Mouse (Mus musculus) C2C12 (cell line): ENCODE data around the gene Lyrm2. TPM values are rescaled to one million over a fixed set of nuclear protein-coding genes. Genes with fewer than 3 reads are reported as not detected.

Experiments
- H3K27me3 ChIP-seq: one replicate; pipeline ENCODE4 v1.6.1; 2011; ENCODE audit not compliant: control insufficient read depth, insufficient read depth, insufficient read length
- H3K36me3 ChIP-seq: one replicate; pipeline ENCODE4 v1.6.1; 2011; ENCODE audit not compliant: control insufficient read depth, insufficient read depth
- H3K4me3 ChIP-seq: one replicate; pipeline ENCODE4 v1.5.1; 2011; ENCODE audit warnings: mild to moderate bottlenecking, control low read depth; ENCODE audit not compliant: poor library complexity, insufficient read depth, severe bottlenecking
- H3K79me2 ChIP-seq: one replicate; pipeline ENCODE4 v1.6.1; 2011; ENCODE audit not compliant: control insufficient read depth, insufficient read depth
- H3K79me3 ChIP-seq: one replicate; pipeline ENCODE4 v1.6.1; 2011; ENCODE audit warnings: low read depth, control low read depth
- H3ac ChIP-seq: one replicate; pipeline ENCODE3; 2011; ENCODE audit warnings: low read depth; ENCODE audit not compliant: control insufficient read depth, insufficient read length
- CEBPB ChIP-seq: IDR thresholded peaks from one replicate; pipeline ENCODE4 v1.6.1; 2011; ENCODE audit warnings: low read depth, mild to moderate bottlenecking, control low read depth, moderate library complexity
- CTCF ChIP-seq: IDR thresholded peaks from one replicate; pipeline ENCODE4 v1.5.1; 2011; ENCODE audit not compliant: control insufficient read depth, insufficient read depth, insufficient read length
- FOSL1 ChIP-seq: IDR thresholded peaks from one replicate; pipeline ENCODE4 v1.8.0; 2011; ENCODE audit warnings: mild to moderate bottlenecking, low read length; ENCODE audit not compliant: poor library complexity, insufficient read depth, severe bottlenecking
- MAX ChIP-seq: IDR thresholded peaks from one replicate; pipeline ENCODE4 v1.6.1; 2011; ENCODE audit warnings: mild to moderate bottlenecking, control low read depth
- MYOD1 ChIP-seq: IDR thresholded peaks from one replicate; pipeline ENCODE4 v1.6.1; 2011; ENCODE audit warnings: low read depth; ENCODE audit not compliant: control insufficient read depth, insufficient read length
- MYOG ChIP-seq: IDR thresholded peaks from one replicate; pipeline ENCODE4 v1.6.1; 2011; ENCODE audit not compliant: control insufficient read depth, insufficient read length; ENCODE audit errors: extremely low read depth
- USF1 ChIP-seq: IDR thresholded peaks from one replicate; pipeline ENCODE4 v1.6.1; 2011; ENCODE audit warnings: low read depth, mild to moderate bottlenecking, control low read depth, moderate library complexity
- long read RNA-seq, 2 experiments: library from polyadenylated mRNA; unstranded; transcript quantifications; one replicate each; pipeline ENCODE4 v2.0.0; 2019 to 2020
- polyA plus RNA-seq: library from polyadenylated mRNA; unstranded; fragments of >200 nt; fragmentation: generic; extraction: Trizol; gene quantifications from one replicate; pipeline ENCODE4 v1.2.1, GENCODE M21; 2012; ENCODE audit warnings: missing spikeins

Lyrm2 gene
- 27.0 TPM for polyA plus RNA-seq
- long read RNA-seq, experiment 1, transcript Lyrm2-201 (3 exons, 465 nt), result major isoform, 22 of 25 reads
- long read RNA-seq, experiment 1, partial matches to known transcripts, result 0 of 25 reads
- long read RNA-seq, experiment 1, other reads (novel, unspliced or antisense), result 2 of 25 reads
- long read RNA-seq, experiment 2, partial matches to known transcripts, result 0 of 3 reads
- long read RNA-seq, experiment 2, other reads (novel, unspliced or antisense), result 0 of 3 reads

- peak within 1 kb of the TSS; percentile 44 for H3K4me3 ChIP-seq
- H3K79me2 ChIP-seq, result no peaks in the 10 kb centered on the region
- no peaks in the 10 kb centered on the region for H3K36me3 ChIP-seq
- peaks cover 2% of the 10 kb centered on the region for H3K79me3 ChIP-seq
- H3ac ChIP-seq, result peak within 1 kb of the TSS; percentile 82
- H3K27me3 ChIP-seq, result no peaks in the 10 kb centered on the region
- TF ChIP-seq CEBPB (no peak), MAX (no peak), MYOD1 (no peak), FOSL1 (no peak), USF1 (no peak), CTCF (no peak), MYOG (no peak)
Observed at GRCm38 (mm10) chr4:32799966-32800576, at the start of gene Lyrm2. Gene Lyrm2 (plus strand): TSS chr4:32800253.

GRCm38 (mm10) chr4:32750711-32751110 lies 49.3 kb upstream of the Lyrm2 start:
- Histone ChIP-seq H3K79me2 (no peaks in the 10 kb centered on the region), H3K79me3 (no peaks in the 10 kb centered on the region), H3K4me3 (no peak overlapping the region), H3ac (no peak overlapping the region), H3K27me3 (no peaks in the 10 kb centered on the region), H3K36me3 (peaks cover 92% of the 10 kb centered on the region)
- no peak for TF ChIP-seq USF1
- TF ChIP-seq MAX, result no peak
- TF ChIP-seq FOSL1, result no peak
- TF ChIP-seq MYOG, result no peak
- no peak for TF ChIP-seq CEBPB
- no peak for TF ChIP-seq CTCF
- TF ChIP-seq MYOD1, result no peak

GRCm38 (mm10) chr4:32757430-32757829 lies 42.6 kb upstream of the Lyrm2 start:
- Histone ChIP-seq H3K79me2 (no peaks in the 10 kb centered on the region), H3K27me3 (no peaks in the 10 kb centered on the region), H3K36me3 (peaks cover 91% of the 10 kb centered on the region), H3K79me3 (no peaks in the 10 kb centered on the region), H3K4me3 (no peak overlapping the region), H3ac (no peak overlapping the region)
- TF ChIP-seq MYOD1 (no peak), CEBPB (no peak)

- Histone ChIP-seq H3K27me3 (no peaks in the 10 kb centered on the region), H3K79me2 (no peaks in the 10 kb centered on the region), H3K79me3 (no peaks in the 10 kb centered on the region), H3K4me3 (no peak overlapping the region), H3K36me3 (peaks cover 82% of the 10 kb centered on the region), H3ac (no peak overlapping the region)
- TF ChIP-seq FOSL1 (no peak), CTCF (no peak), MYOG (no peak), CEBPB (no peak), USF1 (no peak), MAX (no peak), MYOD1 (no peak)
Observed at GRCm38 (mm10) chr4:32767471-32767870, 32.6 kb upstream of the Lyrm2 start.

GRCm38 (mm10) chr4:32768046-32768445 lies 32.0 kb upstream of the Lyrm2 start:
- TF ChIP-seq CEBPB, result no peak
- no peak for TF ChIP-seq FOSL1
- TF ChIP-seq MYOD1, result no peak
- TF ChIP-seq MAX, result no peak
- no peak for TF ChIP-seq MYOG
- no peak for TF ChIP-seq USF1
- TF ChIP-seq CTCF, result no peak
- no peak overlapping the region for H3K4me3 ChIP-seq
- peaks cover 82% of the 10 kb centered on the region for H3K36me3 ChIP-seq

GRCm38 (mm10) chr4:32770284-32770810 lies 29.7 kb upstream of the Lyrm2 start:
- peaks cover 84% of the 10 kb centered on the region for H3K36me3 ChIP-seq
- H3K27me3 ChIP-seq, result no peaks in the 10 kb centered on the region
- TF ChIP-seq MYOD1, result no peak
- TF ChIP-seq CTCF, result no peak
- no peak for TF ChIP-seq MAX
- no peak for TF ChIP-seq CEBPB
- no peak for TF ChIP-seq MYOG
- no peak for TF ChIP-seq USF1
- TF ChIP-seq FOSL1, result no peak
- no peak overlapping the region for H3K4me3 ChIP-seq
- no peaks in the 10 kb centered on the region for H3K79me3 ChIP-seq
- no peaks in the 10 kb centered on the region for H3K79me2 ChIP-seq
- no peak overlapping the region for H3ac ChIP-seq

More at GRCm38 (mm10) chr4:32768046-32768445, 32.0 kb upstream of the Lyrm2 start:
- H3K27me3 ChIP-seq, result no peaks in the 10 kb centered on the region
- no peak overlapping the region for H3ac ChIP-seq
- H3K79me3 ChIP-seq, result no peaks in the 10 kb centered on the region
- no peaks in the 10 kb centered on the region for H3K79me2 ChIP-seq
